Mouse (Mus musculus) embryo, embryonic 11.5 days (tissue): Measurements from ENCODE around the gene Hmcn1.

Source experiments
- DNase-seq: peaks from one replicate; pipeline ENCODE4 v3.0.0-alpha.2; 2012; ENCODE audit warnings: low read depth, low spot score

The Hmcn1 gene

GRCm38 (mm10) chr1:150645314-150645713 lies 347.9 kb downstream of the Hmcn1 start:
- no peak for DNase-seq

- DNase-seq = peak; percentile 3
These were observed 353.7 kb downstream of the Hmcn1 start for GRCm38 (mm10) chr1:150639522-150639921.

- no peak for DNase-seq
These were observed 360.7 kb downstream of the Hmcn1 start for GRCm38 (mm10) chr1:150632506-150632905.

- DNase-seq = no peak
These were observed 361.4 kb downstream of the Hmcn1 start for GRCm38 (mm10) chr1:150631856-150632171.

GRCm38 (mm10) chr1:150631035-150631855 lies 362.0 kb downstream of the Hmcn1 start:
- no peak for DNase-seq

GRCm38 (mm10) chr1:150623226-150623625 lies 370.0 kb downstream of the Hmcn1 start:
- DNase-seq = no peak

- DNase-seq = no peak
These were observed 382.7 kb downstream of the Hmcn1 start for GRCm38 (mm10) chr1:150610539-150610938.

- DNase-seq = no peak
These were observed 387.1 kb downstream of the Hmcn1 start for GRCm38 (mm10) chr1:150606173-150606572.

GRCm38 (mm10) chr1:150593614-150594013 lies 399.6 kb downstream of the Hmcn1 start:
- no peak for DNase-seq

GRCm38 (mm10) chr1:150591253-150591652 lies 402.0 kb downstream of the Hmcn1 start:
- DNase-seq = peak; percentile 44

GRCm38 (mm10) chr1:150587410-150587809 lies 405.8 kb downstream of the Hmcn1 start:
- no peak for DNase-seq

- no peak for DNase-seq
These were observed 408.8 kb downstream of the Hmcn1 start for GRCm38 (mm10) chr1:150584477-150584876.

- no peak for DNase-seq
These were observed 409.5 kb downstream of the Hmcn1 start for GRCm38 (mm10) chr1:150583734-150584133.

- DNase-seq = no peak
These were observed 412.7 kb downstream of the Hmcn1 start for GRCm38 (mm10) chr1:150580561-150580960.

- no peak for DNase-seq
These were observed 419.8 kb downstream of the Hmcn1 start for GRCm38 (mm10) chr1:150573407-150573806.

GRCm38 (mm10) chr1:150570562-150571156 lies 422.6 kb downstream of the Hmcn1 start:
- no peak for DNase-seq

- DNase-seq = no peak
These were observed 423.3 kb downstream of the Hmcn1 start for GRCm38 (mm10) chr1:150569820-150570543.

- no peak for DNase-seq
These were observed 426.9 kb downstream of the Hmcn1 start for GRCm38 (mm10) chr1:150566287-150566686.

GRCm38 (mm10) chr1:150556621-150557020 lies 436.6 kb downstream of the Hmcn1 start:
- DNase-seq = no peak

GRCm38 (mm10) chr1:150551390-150551789 lies 441.8 kb downstream of the Hmcn1 start:
- no peak for DNase-seq

- DNase-seq = no peak
These were observed 446.8 kb downstream of the Hmcn1 start for GRCm38 (mm10) chr1:150546463-150546862.

- peak; percentile 63 for DNase-seq
These were observed 453.0 kb downstream of the Hmcn1 start for GRCm38 (mm10) chr1:150540267-150540666.
